Mouse (Mus musculus) monocyte, adult 2 months (primary cell): ENCODE results near the gene Cngb1.

ENCODE experiments used
- DNase-seq, 2 experiments: peaks; one replicate each; pipeline ENCODE4 v3.0.0; 2022; ENCODE audit warnings: low spot score in 2 of 2, low read depth in 1 of 2

The Cngb1 gene

GRCm38 (mm10) chr8:95324646-95325045 lies 18.3 kb upstream of the Cngb1 start:
- no peak for DNase-seq

- no peak for DNase-seq
Observed at GRCm38 (mm10) chr8:95323201-95323600, 16.8 kb upstream of the Cngb1 start.

- no peak for DNase-seq
Observed at GRCm38 (mm10) chr8:95320224-95321139, 14.1 kb upstream of the Cngb1 start.

GRCm38 (mm10) chr8:95315350-95315749 lies 9.0 kb upstream of the Cngb1 start:
- DNase-seq, result no peak

GRCm38 (mm10) chr8:95314707-95315106 lies 8.3 kb upstream of the Cngb1 start:
- no peak for DNase-seq

- no peak for DNase-seq
Observed at GRCm38 (mm10) chr8:95313857-95314256, 7.5 kb upstream of the Cngb1 start.

GRCm38 (mm10) chr8:95312836-95313235 lies 6.5 kb upstream of the Cngb1 start:
- DNase-seq, result no peak

GRCm38 (mm10) chr8:95310342-95310970 lies 4.1 kb upstream of the Cngb1 start, which contains the start of gene Tepp:
Gene Tepp (plus strand): TSS chr8:95310566.
- DNase-seq, result no peak

- DNase-seq, result no peak
Observed at GRCm38 (mm10) chr8:95305526-95305925, 859 bp downstream of the Cngb1 start.

- DNase-seq, result no peak
Observed at GRCm38 (mm10) chr8:95302410-95302809, 4.0 kb downstream of the Cngb1 start.

- DNase-seq, result no peak
Observed at GRCm38 (mm10) chr8:95293891-95294290, 12.5 kb downstream of the Cngb1 start.

- peak; percentile 16 to 21 for DNase-seq
Observed at GRCm38 (mm10) chr8:95293172-95293571, 13.2 kb downstream of the Cngb1 start.

GRCm38 (mm10) chr8:95289066-95289650 lies 17.2 kb downstream of the Cngb1 start:
- DNase-seq, result no peak

- DNase-seq, result no peak
Observed at GRCm38 (mm10) chr8:95281493-95281892, 24.9 kb downstream of the Cngb1 start.

- DNase-seq, result no peak
Observed at GRCm38 (mm10) chr8:95272871-95273270, 33.5 kb downstream of the Cngb1 start.

- no peak for DNase-seq
Observed at GRCm38 (mm10) chr8:95271841-95272240, 34.5 kb downstream of the Cngb1 start.

GRCm38 (mm10) chr8:95270501-95270900 lies 35.9 kb downstream of the Cngb1 start:
- no peak for DNase-seq

- DNase-seq, result no peak
Observed at GRCm38 (mm10) chr8:95262181-95262580, 44.2 kb downstream of the Cngb1 start.

- DNase-seq, result no peak
Observed at GRCm38 (mm10) chr8:95255611-95256010, 50.8 kb downstream of the Cngb1 start.

GRCm38 (mm10) chr8:95254564-95255434 lies 51.6 kb downstream of the Cngb1 start:
- DNase-seq, result peak; percentile 77 to 91

- DNase-seq, result no peak
Observed at GRCm38 (mm10) chr8:95252056-95252455, 54.3 kb downstream of the Cngb1 start.
